Mouse (Mus musculus): ENCODE measurements around the gene Mapk14. TPM values are rescaled to one million over a fixed set of nuclear protein-coding genes. Genes with fewer than 3 reads are reported as not detected.
A peak's percentile ranks its signal among the peaks of the same experiment; 100 is the strongest.

The Mapk14 gene
- polyA plus RNA-seq, 1 experiment from 2014 or later, result 55.6 TPM

DNA sequence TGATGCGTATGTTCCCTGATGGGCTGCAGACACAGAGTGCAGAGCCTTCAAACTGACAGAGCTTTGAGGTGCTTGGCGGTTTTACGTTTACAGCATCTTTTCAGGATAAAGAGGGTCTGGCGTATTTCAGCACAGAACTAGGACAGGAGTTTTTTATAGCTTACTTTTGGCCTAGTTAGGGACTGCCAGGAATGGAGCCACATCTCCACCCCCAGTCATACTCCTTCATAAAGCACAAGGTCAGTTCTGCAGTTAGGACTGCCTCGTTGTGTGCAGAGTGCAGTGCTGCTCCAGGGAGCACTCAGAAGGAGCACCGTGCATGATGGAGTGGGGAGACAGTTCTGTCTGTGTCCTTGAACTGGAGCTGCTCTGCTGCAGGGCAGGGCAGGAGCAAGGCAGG, 54.6 kb downstream of the Mapk14 start:
- H3K27me3 ChIP-seq, result no peaks in the 10 kb centered on the region
- H3K36me3 ChIP-seq, result peaks cover 81% of the 10 kb centered on the region
- H3K4me3 ChIP-seq, result no peak overlapping the region
- no peak overlapping the region for H3K9ac ChIP-seq
- H3K27ac ChIP-seq, result no peak overlapping the region
- H3K4me1 ChIP-seq, result no peaks in the 10 kb centered on the region
- H3K9me3 ChIP-seq, result no peaks in the 10 kb centered on the region
- no peak for ATAC-seq (ENCODE audit: borderline replicate concordance, extremely low read depth, low FRiP score, low TSS enrichment)
- H3K4me2 ChIP-seq, result no peak overlapping the region
- 87% methylated on average over 6 of the region's 6 CpGs for WGBS

DNA sequence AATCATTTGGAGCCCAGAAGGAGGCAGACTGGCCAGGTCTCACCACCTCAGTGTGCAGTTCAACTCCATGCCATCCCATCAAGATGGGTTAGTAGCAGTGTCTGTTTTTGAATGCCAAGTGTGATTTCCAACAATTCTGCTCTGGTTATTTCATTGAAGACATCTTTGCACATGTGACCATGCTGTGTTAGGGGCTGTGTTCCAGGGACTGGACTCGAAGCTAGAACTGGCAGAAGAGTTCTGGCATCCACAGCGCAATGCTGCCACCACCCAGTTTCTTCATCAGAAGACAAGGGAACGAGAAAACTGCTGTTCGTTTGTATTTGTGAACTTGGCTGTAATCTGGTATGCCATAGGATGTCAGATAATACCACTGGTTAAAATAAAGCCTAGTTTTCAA, 56.9 kb downstream of the Mapk14 start:
- H3K9ac ChIP-seq, result no peak overlapping the region
- H3K9me3 ChIP-seq, result no peaks in the 10 kb centered on the region
- H3K27ac ChIP-seq, result no peak overlapping the region
- ATAC-seq (ENCODE audit: borderline replicate concordance, extremely low read depth, low FRiP score, low TSS enrichment), result no peak
- no peak overlapping the region for H3K4me2 ChIP-seq
- peaks cover 62% of the 10 kb centered on the region for H3K36me3 ChIP-seq
- 85% methylated on average over 4 of the region's 4 CpGs for WGBS
- no peaks in the 10 kb centered on the region for H3K27me3 ChIP-seq
- H3K4me3 ChIP-seq, result no peak overlapping the region
- H3K4me1 ChIP-seq, result no peaks in the 10 kb centered on the region

DNA sequence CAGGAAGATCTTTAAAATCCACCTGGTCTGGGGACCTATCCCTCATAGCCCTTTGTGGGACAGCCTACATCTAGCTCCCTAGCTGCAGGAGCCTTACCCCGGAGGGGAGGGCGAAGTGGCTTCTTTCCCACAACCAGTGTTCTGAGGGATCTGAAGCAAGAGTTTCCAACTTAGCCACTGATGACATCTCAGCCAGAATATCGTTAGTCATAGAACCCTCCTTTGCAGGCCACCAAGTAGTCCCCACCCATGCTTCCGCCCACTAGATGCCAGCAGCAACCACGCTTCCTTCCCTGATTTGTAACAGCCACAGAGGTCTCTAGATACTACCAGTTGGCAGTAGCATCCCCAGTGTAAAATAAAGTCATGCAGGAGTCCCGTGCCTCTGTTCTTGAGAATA, 59.5 kb downstream of the Mapk14 start:
- Histone ChIP-seq H3K4me2 (no peak overlapping the region), H3K9ac (no peak overlapping the region), H3K27ac (no peak overlapping the region), H3K9me3 (no peaks in the 10 kb centered on the region), H3K4me3 (no peak overlapping the region), H3K4me1 (no peaks in the 10 kb centered on the region), H3K27me3 (no peaks in the 10 kb centered on the region), H3K36me3 (peaks cover 36% of the 10 kb centered on the region)
- WGBS, result 73% methylated on average over 6 of the region's 6 CpGs
- no peak for ATAC-seq (ENCODE audit: borderline replicate concordance, extremely low read depth, low FRiP score, low TSS enrichment)

- no peak for ATAC-seq (ENCODE audit: borderline replicate concordance, extremely low read depth, low FRiP score, low TSS enrichment)
- 62% methylated on average over 5 of the region's 5 CpGs for WGBS
- no peaks in the 10 kb centered on the region for H3K4me1 ChIP-seq
- no peaks in the 10 kb centered on the region for H3K27me3 ChIP-seq
- H3K9ac ChIP-seq, result no peak overlapping the region
- H3K9me3 ChIP-seq, result no peaks in the 10 kb centered on the region
- no peak overlapping the region for H3K4me2 ChIP-seq
- no peaks in the 10 kb centered on the region for H3K36me3 ChIP-seq
- H3K4me3 ChIP-seq, result no peak overlapping the region
- H3K27ac ChIP-seq, result no peak overlapping the region
These were observed 65.3 kb downstream of the Mapk14 start for GRCm38 (mm10) chr17:28756447-28756846.

GRCm38 (mm10) chr17:28757470-28757869, 66.3 kb downstream of the Mapk14 start:
- Histone ChIP-seq H3K4me3 (no peak overlapping the region), H3K9me3 (no peaks in the 10 kb centered on the region), H3K27me3 (no peaks in the 10 kb centered on the region), H3K27ac (no peak overlapping the region), H3K4me2 (no peak overlapping the region), H3K9ac (no peak overlapping the region), H3K4me1 (no peaks in the 10 kb centered on the region), H3K36me3 (no peaks in the 10 kb centered on the region)
- 58% methylated on average over 2 of the region's 2 CpGs for WGBS
- no peak for ATAC-seq (ENCODE audit: borderline replicate concordance, extremely low read depth, low FRiP score, low TSS enrichment)

DNA sequence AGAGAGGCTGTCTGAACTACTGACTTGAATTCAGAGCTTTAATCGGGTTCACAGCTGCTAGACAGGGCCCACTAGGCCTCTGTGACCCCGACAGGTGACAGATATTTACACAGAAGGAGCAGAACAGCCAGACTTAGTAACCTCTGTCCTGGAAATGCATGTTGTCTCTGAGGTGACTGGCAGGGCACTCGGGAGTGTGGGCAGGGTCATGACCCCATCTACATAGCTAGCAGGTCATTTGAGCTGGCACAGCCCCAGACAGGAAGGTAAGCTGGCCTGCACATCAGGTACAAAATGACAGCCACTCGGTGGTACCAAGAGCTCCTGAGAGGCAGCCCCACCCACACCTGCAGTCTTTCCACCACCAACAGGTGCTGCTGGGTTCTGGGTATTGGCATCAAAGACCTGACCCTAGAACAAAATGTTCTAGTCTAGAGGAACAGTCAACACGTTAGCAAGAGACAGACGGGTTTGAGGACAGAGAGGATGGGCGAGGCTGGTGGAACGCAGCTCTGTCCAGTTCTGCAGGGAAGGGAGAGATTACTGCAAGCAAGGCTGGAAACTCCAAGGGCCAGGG, 69.7 kb downstream of the Mapk14 start:
- no peak overlapping the region for H3K4me3 ChIP-seq
- H3K9me3 ChIP-seq, result no peaks in the 10 kb centered on the region
- no peak overlapping the region for H3K27ac ChIP-seq
- H3K4me2 ChIP-seq, result no peak overlapping the region
- no peaks in the 10 kb centered on the region for H3K4me1 ChIP-seq
- H3K9ac ChIP-seq, result no peak overlapping the region
- WGBS, result 47% methylated on average over 8 of the region's 8 CpGs
- no peaks in the 10 kb centered on the region for H3K27me3 ChIP-seq
- no peaks in the 10 kb centered on the region for H3K36me3 ChIP-seq
- ATAC-seq (ENCODE audit: borderline replicate concordance, extremely low read depth, low FRiP score, low TSS enrichment), result no peak

DNA sequence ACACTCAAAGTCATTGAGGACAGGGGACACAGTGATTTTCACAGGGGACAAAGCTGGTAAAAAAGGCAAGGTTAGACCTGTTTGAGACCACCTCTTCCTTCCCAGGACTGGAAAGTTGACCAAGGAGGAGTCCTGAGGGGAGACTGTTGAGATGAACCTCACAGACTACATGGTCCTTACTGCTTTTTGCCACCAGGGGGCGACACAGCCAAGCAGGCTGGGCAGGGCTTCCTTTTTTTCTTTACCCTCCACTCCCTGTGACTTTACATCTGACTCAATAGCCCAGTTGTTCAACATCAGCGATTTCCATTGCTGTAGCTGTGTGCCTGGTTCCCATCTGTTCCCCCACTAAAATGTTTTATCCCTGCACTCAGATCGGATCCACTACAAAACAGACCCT, 70.7 kb downstream of the Mapk14 start:
- Histone ChIP-seq H3K36me3 (no peaks in the 10 kb centered on the region), H3K4me2 (no peak overlapping the region), H3K9me3 (no peaks in the 10 kb centered on the region), H3K9ac (no peak overlapping the region), H3K4me1 (no peaks in the 10 kb centered on the region), H3K27ac (no peak overlapping the region), H3K27me3 (no peaks in the 10 kb centered on the region), H3K4me3 (no peak overlapping the region)
- ATAC-seq (ENCODE audit: borderline replicate concordance, extremely low read depth, low FRiP score, low TSS enrichment), result no peak
- WGBS, result 12% methylated on average over 3 of the region's 3 CpGs

- H3K27me3 ChIP-seq, result peaks cover 19% of the 10 kb centered on the region
- H3K9me3 ChIP-seq, result no peaks in the 10 kb centered on the region
- no peak overlapping the region for H3K4me2 ChIP-seq
- no peak overlapping the region for H3K9ac ChIP-seq
- peaks cover 17% of the 10 kb centered on the region for H3K4me1 ChIP-seq
- 39% methylated on average over 3 of the region's 3 CpGs for WGBS
- no peak overlapping the region for H3K4me3 ChIP-seq
- ATAC-seq (ENCODE audit: borderline replicate concordance, extremely low read depth, low FRiP score, low TSS enrichment), result no peak
- no peak overlapping the region for H3K27ac ChIP-seq
- H3K36me3 ChIP-seq, result no peaks in the 10 kb centered on the region
These were observed 75.1 kb downstream of the Mapk14 start for GRCm38 (mm10) chr17:28766203-28766602.

GRCm38 (mm10) chr17:28766781-28767515, 75.8 kb downstream of the Mapk14 start:
- Histone ChIP-seq H3K27me3 (peaks cover 19% of the 10 kb centered on the region), H3K27ac (no peak overlapping the region), H3K9me3 (no peaks in the 10 kb centered on the region), H3K4me2 (no peak overlapping the region), H3K36me3 (no peaks in the 10 kb centered on the region), H3K4me1 (peaks cover 17% of the 10 kb centered on the region), H3K4me3 (no peak overlapping the region), H3K9ac (no peak overlapping the region)
- 66% methylated on average over 11 of the region's 11 CpGs for WGBS
- no peak for ATAC-seq (ENCODE audit: borderline replicate concordance, extremely low read depth, low FRiP score, low TSS enrichment)

DNA sequence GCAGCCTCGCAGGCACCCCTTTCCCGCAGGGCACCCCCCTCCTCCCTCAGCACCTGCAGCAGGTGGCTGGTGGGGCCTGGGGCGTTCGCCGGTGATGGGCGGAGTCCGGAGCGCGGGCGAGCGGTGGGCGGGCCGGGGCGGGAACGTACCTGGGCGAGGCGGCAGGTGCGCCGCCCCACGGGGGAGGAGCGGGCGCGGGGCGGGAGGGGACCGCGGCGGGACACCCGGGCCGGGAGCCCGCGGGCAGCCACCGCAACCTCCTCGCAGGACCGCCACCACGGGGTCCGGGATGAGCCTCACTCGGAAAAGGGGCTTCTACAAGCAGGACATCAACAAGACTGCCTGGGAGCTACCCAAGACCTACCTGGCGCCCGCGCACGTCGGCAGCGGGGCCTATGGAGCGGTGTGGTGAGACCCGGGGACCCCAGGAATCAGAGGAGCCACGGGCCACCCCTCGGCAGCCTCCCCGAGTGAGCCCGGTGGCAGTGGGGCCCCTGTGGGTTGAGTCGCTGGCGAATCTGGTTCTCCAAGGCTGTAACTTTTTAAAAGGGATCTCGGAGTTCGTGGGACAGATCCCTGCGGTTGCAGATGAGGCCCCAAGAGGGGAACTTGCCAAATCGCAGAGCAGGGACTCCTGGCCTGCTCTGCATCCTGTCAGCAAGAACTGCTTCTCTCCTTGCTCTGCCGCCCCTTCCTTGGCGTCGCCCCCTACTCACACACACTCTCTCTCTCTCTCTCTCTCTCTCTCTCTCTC, 78.2 kb downstream of the Mapk14 start, which contains the start of gene Mapk13:
Mapk13 (plus strand) TSS at position 177 of the 754 bp plus-strand sequence.
- WGBS, result under 1% methylated on average over 53 of the region's 58 CpGs
- peak within 1 kb of the TSS; percentile 80 for H3K4me2 ChIP-seq
- H3K9me3 ChIP-seq, result no peaks in the 10 kb centered on the region
- peak within 1 kb of the TSS; percentile 55 for H3K27ac ChIP-seq
- H3K4me3 ChIP-seq, result peak within 1 kb of the TSS; percentile 56
- ATAC-seq (ENCODE audit: borderline replicate concordance, extremely low read depth, low FRiP score, low TSS enrichment), result 0 out of 2 replicates have a peak, but pooled peaks have one; percentile 9
- no peaks in the 10 kb centered on the region for H3K36me3 ChIP-seq
- peaks cover 19% of the 10 kb centered on the region for H3K27me3 ChIP-seq
- H3K9ac ChIP-seq, result peak within 1 kb of the TSS; percentile 49
- peaks cover 17% of the 10 kb centered on the region for H3K4me1 ChIP-seq

GRCm38 (mm10) chr17:28769875-28770421, 78.8 kb downstream of the Mapk14 start:
- Histone ChIP-seq H3K27ac (peak overlapping the region; percentile 55), H3K4me2 (peak overlapping the region; percentile 80), H3K9ac (peak overlapping the region; percentile 49), H3K9me3 (no peaks in the 10 kb centered on the region), H3K36me3 (no peaks in the 10 kb centered on the region), H3K4me1 (peaks cover 17% of the 10 kb centered on the region), H3K4me3 (peak overlapping the region; percentile 56), H3K27me3 (peaks cover 19% of the 10 kb centered on the region)
- WGBS, result 1% methylated on average over 24 of the region's 24 CpGs
- peak; percentile 61 for ATAC-seq (ENCODE audit: borderline replicate concordance, extremely low read depth, low FRiP score, low TSS enrichment)

GRCm38 (mm10) chr17:28771289-28771688, 80.2 kb downstream of the Mapk14 start:
- peaks cover 19% of the 10 kb centered on the region for H3K27me3 ChIP-seq
- no peak overlapping the region for H3K9ac ChIP-seq
- no peaks in the 10 kb centered on the region for H3K9me3 ChIP-seq
- peaks cover 17% of the 10 kb centered on the region for H3K4me1 ChIP-seq
- WGBS, result 81% methylated on average over 5 of the region's 5 CpGs
- no peaks in the 10 kb centered on the region for H3K36me3 ChIP-seq
- no peak overlapping the region for H3K4me2 ChIP-seq
- ATAC-seq (ENCODE audit: borderline replicate concordance, extremely low read depth, low FRiP score, low TSS enrichment), result no peak
- H3K4me3 ChIP-seq, result no peak overlapping the region
- no peak overlapping the region for H3K27ac ChIP-seq
